Mouse (Mus musculus) ES-Bruce4 (cell line): Measurements from ENCODE around the gene Calm1.

Experiments
- CTCF ChIP-seq: IDR thresholded peaks from one replicate; pipeline ENCODE4 v1.8.1; 2011; ENCODE audit warnings: low read depth, low read length
- EP300 ChIP-seq: IDR thresholded peaks from 2 replicates; pipeline ENCODE4 v1.6.1; 2011; ENCODE audit warnings: low read depth, low read length; ENCODE audit not compliant: insufficient read depth
- POLR2A ChIP-seq: IDR thresholded peaks from one replicate; pipeline ENCODE4 v1.8.1; 2011; ENCODE audit warnings: low read length; ENCODE audit not compliant: insufficient read depth

DNA sequence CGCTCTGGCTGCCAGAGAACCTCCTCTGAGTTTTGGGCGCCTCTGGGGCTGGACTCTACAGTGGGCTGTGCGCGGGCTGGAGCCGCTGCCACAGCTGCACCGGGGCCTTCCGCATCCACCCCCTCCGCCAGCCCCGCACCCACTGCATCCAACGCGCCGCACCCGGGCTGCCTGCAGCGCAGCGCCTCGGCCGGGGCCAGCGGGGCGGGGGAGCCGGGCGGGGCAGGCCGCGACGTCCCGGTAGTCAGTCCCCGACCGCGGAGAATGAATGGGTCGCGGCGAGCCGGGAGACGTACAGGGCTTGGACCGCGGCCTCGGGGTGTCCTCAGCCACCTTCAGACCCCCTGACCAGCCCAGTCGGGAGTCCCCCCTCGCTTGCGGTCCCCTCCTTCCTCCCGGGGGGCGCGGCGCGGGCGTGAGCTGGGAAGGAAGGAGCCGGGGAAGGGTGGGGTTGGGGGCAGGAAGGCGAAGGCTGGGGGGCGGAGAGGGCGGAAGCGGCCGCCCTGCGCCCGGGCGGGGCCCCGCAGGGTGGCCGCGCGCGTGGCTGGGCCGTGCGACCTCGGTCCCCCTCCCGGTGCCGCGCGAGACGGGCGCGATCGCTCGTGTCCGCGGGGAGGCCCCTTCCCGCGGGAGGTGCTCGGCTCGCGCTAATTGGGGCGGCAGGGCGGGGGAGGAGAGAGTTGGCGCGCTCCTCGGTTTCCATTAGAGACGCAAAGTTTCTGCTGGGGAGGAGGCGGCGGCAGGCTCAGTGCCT is 833 bp downstream of the Calm1 start:
- TF ChIP-seq POLR2A (no peak), CTCF (no peak), EP300 (no peak)
